Mouse (Mus musculus): ENCODE data around the gene Apoc1. TPM values are rescaled to one million over a fixed set of nuclear protein-coding genes. Genes with fewer than 3 reads are reported as not detected.

Apoc1 gene
- polyA plus RNA-seq, 1 experiment from 2014 or later, result 10.8 TPM

DNA sequence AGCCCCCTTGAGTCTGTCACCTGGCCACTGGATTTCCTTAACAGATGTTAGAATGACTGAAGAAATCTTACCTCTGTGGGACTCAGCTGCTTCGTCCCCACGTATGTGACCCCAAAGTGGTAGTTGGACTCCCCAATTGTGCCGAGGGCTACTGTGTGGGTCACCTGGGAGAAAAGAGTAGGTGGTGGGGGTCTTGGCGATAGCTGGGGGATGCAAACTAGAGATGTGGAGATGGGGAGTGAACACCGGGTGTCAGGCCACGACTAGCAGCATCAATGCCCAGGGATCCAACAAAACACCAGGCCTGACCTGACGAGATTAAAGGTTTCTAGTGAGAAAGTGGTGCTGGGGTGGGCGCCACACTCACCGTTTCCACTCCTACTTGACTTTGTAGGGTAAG is 21.1 kb upstream of the Apoc1 start:
- no peak overlapping the region for H3K4me2 ChIP-seq
- H3K27me3 ChIP-seq (ENCODE audit: control insufficient read depth, insufficient read depth, low read length), result no peaks in the 10 kb centered on the region
- no peak overlapping the region for H3K27ac ChIP-seq (ENCODE audit: low read depth, low read length)
- no peak overlapping the region for H3K9ac ChIP-seq (ENCODE audit: low read depth, low read length)
- ATAC-seq (replicated peaks; ENCODE audit: insufficient number of reproducible peaks, low FRiP score, low TSS enrichment), result no peak
- no peaks in the 10 kb centered on the region for H3K9me3 ChIP-seq (replicated peaks; ENCODE audit: control insufficient read depth, low read length)
- no peak overlapping the region for H3K4me3 ChIP-seq (ENCODE audit: low read depth, low read length)
- peaks cover 13% of the 10 kb centered on the region for H3K4me1 ChIP-seq (ENCODE audit: control insufficient read depth, insufficient read depth, low read length)
- H3K36me3 ChIP-seq (ENCODE audit: control insufficient read depth, insufficient read depth, low read length), result peaks cover 23% of the 10 kb centered on the region
- 82% methylated on average over 9 of the region's 9 CpGs for WGBS (ENCODE audit: insufficient replicate concordance)

DNA sequence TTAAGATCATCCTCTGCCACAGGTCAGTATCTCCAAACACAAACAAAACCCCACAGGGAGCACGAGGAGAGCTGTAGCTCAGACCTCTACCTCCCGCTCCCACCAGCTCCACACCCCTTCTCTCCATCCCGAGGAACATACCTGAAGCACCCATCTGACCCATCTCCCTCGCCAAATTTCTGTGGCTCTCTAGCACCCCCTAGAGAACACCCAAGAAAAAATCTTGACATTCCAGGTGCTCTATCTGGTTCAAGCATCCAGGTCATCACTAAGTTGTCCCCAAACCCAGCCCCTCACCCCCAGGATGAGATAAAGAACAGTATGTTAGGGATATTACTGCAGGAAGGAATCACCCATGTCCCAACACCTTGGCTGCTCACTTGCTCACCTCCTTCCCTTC is 20.7 kb upstream of the Apoc1 start:
- Histone ChIP-seq H3K4me3 (ENCODE audit: low read depth, low read length) (no peak overlapping the region), H3K27ac (ENCODE audit: low read depth, low read length) (no peak overlapping the region), H3K9ac (ENCODE audit: low read depth, low read length) (no peak overlapping the region), H3K4me1 (ENCODE audit: control insufficient read depth, insufficient read depth, low read length) (peaks cover 13% of the 10 kb centered on the region), H3K27me3 (ENCODE audit: control insufficient read depth, insufficient read depth, low read length) (no peaks in the 10 kb centered on the region), H3K4me2 (no peak overlapping the region), H3K9me3 (replicated peaks; ENCODE audit: control insufficient read depth, low read length) (no peaks in the 10 kb centered on the region), H3K36me3 (ENCODE audit: control insufficient read depth, insufficient read depth, low read length) (peaks cover 23% of the 10 kb centered on the region)
- WGBS (ENCODE audit: insufficient replicate concordance), result 50% methylated on average over 4 of the region's 4 CpGs
- ATAC-seq (replicated peaks; ENCODE audit: insufficient number of reproducible peaks, low FRiP score, low TSS enrichment), result no peak

DNA sequence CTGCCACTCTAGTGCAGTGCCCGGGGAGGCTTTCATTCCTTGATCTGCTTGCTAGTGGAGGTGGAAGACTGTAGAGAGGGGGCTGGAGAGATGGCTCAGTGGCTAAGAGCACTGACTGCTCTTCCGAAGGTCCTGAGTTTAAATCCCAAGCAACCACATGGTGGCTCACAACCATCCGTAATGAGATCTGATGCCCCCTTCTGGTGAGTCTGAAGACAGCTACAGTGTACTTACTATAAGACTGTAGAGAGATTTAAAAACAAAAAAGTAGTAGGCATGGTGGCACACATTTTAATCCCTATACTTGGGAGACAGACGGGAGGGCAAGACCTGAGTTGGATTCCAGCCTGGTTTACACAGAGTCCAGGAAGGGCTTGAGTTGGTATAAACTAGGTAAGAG is 20.0 kb upstream of the Apoc1 start:
- peaks cover 23% of the 10 kb centered on the region for H3K36me3 ChIP-seq (ENCODE audit: control insufficient read depth, insufficient read depth, low read length)
- WGBS (ENCODE audit: insufficient replicate concordance), result 84% methylated on average over 4 of the region's 4 CpGs
- no peaks in the 10 kb centered on the region for H3K9me3 ChIP-seq (replicated peaks; ENCODE audit: control insufficient read depth, low read length)

DNA sequence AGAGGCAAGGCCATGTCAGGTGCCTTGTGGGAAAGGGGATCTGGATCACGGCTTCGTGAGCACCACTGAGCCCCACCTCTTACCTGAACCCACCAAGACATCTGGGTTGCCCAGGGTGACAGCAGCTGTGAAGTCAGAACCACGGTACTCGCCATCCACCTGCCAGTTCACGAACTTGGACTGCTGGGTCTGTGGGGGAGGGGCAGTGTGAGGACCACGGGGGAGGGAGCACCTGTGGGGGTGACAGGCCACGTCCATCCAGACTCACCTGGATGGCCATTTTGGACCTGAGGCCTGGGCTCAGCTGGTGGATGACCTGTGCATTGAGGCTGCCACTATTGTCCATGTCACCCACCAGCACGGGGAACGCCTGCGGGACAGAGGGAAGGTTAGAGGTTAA is 18.2 kb upstream of the Apoc1 start:
- Histone ChIP-seq H3K4me2 (no peak overlapping the region), H3K9ac (ENCODE audit: low read depth, low read length) (no peak overlapping the region)
- no peak for ATAC-seq (replicated peaks; ENCODE audit: insufficient number of reproducible peaks, low FRiP score, low TSS enrichment)

More for the DNA sequence above, 20.0 kb upstream of the Apoc1 start:
- Histone ChIP-seq H3K4me3 (ENCODE audit: low read depth, low read length) (no peak overlapping the region), H3K27ac (ENCODE audit: low read depth, low read length) (no peak overlapping the region), H3K27me3 (ENCODE audit: control insufficient read depth, insufficient read depth, low read length) (no peaks in the 10 kb centered on the region), H3K9ac (ENCODE audit: low read depth, low read length) (no peak overlapping the region), H3K4me1 (ENCODE audit: control insufficient read depth, insufficient read depth, low read length) (peaks cover 13% of the 10 kb centered on the region), H3K4me2 (no peak overlapping the region)
- no peak for ATAC-seq (replicated peaks; ENCODE audit: insufficient number of reproducible peaks, low FRiP score, low TSS enrichment)

DNA sequence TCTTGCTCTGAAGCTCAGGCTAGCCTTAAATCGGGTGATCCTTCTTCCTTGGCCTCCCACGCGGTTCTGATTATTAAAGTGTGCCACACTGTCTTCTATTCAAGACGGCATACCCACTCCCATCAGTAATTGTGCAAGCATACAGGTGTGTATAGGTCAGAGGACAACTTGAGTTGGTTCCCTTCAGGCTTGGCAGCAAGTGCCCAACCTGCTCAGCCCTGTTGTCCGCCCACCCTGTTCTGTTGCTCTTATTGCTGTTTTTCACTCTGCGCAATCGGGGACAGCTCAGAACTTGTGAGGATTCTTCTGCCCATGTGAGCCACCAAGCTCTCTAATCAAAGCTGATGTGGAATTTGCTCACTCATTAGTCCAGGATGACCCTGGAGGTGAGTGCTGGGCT is 12.8 kb upstream of the Apoc1 start:
- 90% methylated on average over 7 of the region's 7 CpGs for WGBS (ENCODE audit: insufficient replicate concordance)
- Histone ChIP-seq H3K4me3 (ENCODE audit: low read depth, low read length) (no peak overlapping the region), H3K36me3 (ENCODE audit: control insufficient read depth, insufficient read depth, low read length) (peaks cover 14% of the 10 kb centered on the region; the same call in 1 of the 2 replicates)

More for the DNA sequence above, 18.2 kb upstream of the Apoc1 start:
- peaks cover 7% of the 10 kb centered on the region for H3K4me1 ChIP-seq (ENCODE audit: control insufficient read depth, insufficient read depth, low read length)
- no peaks in the 10 kb centered on the region for H3K27me3 ChIP-seq (ENCODE audit: control insufficient read depth, insufficient read depth, low read length)
- peaks cover 26% of the 10 kb centered on the region for H3K36me3 ChIP-seq (ENCODE audit: control insufficient read depth, insufficient read depth, low read length)
- no peak overlapping the region for H3K27ac ChIP-seq (ENCODE audit: low read depth, low read length)
- 88% methylated on average over 10 of the region's 10 CpGs for WGBS (ENCODE audit: insufficient replicate concordance)
- H3K4me3 ChIP-seq (ENCODE audit: low read depth, low read length), result no peak overlapping the region
- H3K9me3 ChIP-seq (replicated peaks; ENCODE audit: control insufficient read depth, low read length), result no peaks in the 10 kb centered on the region

DNA sequence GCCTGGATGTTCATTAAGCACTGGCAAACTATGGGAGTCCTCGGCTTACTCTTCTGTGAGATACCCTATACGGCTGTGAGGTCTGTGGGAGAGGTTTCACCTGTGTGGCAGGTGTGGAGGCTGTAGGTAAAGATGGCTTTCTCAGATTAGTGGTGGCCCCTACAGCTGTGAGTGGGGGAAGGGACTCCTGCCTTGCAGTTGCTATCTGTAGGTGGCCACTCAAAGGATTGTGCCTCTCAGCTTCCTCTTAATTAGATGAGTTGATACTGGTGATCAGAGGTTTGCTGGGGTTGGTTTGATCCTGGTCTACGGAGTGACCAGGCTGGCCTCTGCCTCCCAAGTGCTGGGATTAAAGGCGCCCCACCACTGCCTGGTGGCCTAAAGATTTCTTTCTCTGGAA is 12.0 kb upstream of the Apoc1 start:
- Histone ChIP-seq H3K9me3 (replicated peaks; ENCODE audit: control insufficient read depth, low read length) (no peaks in the 10 kb centered on the region), H3K9ac (ENCODE audit: low read depth, low read length) (no peak overlapping the region), H3K36me3 (ENCODE audit: control insufficient read depth, insufficient read depth, low read length) (peaks cover 14% of the 10 kb centered on the region; the same call in 1 of the 2 replicates), H3K27me3 (ENCODE audit: control insufficient read depth, insufficient read depth, low read length) (no peaks in the 10 kb centered on the region), H3K4me3 (ENCODE audit: low read depth, low read length) (no peak overlapping the region), H3K27ac (ENCODE audit: low read depth, low read length) (no peak overlapping the region), H3K4me2 (no peak overlapping the region), H3K4me1 (ENCODE audit: control insufficient read depth, insufficient read depth, low read length) (peaks cover 14% of the 10 kb centered on the region)
- ATAC-seq (replicated peaks; ENCODE audit: insufficient number of reproducible peaks, low FRiP score, low TSS enrichment), result no peak
- WGBS (ENCODE audit: insufficient replicate concordance), result 90% methylated on average over 4 of the region's 4 CpGs

More for the DNA sequence above, 12.8 kb upstream of the Apoc1 start:
- no peak overlapping the region for H3K27ac ChIP-seq (ENCODE audit: low read depth, low read length)
- no peak for ATAC-seq (replicated peaks; ENCODE audit: insufficient number of reproducible peaks, low FRiP score, low TSS enrichment)
- H3K9me3 ChIP-seq (replicated peaks; ENCODE audit: control insufficient read depth, low read length), result no peaks in the 10 kb centered on the region
- H3K27me3 ChIP-seq (ENCODE audit: control insufficient read depth, insufficient read depth, low read length), result no peaks in the 10 kb centered on the region
- H3K4me1 ChIP-seq (ENCODE audit: control insufficient read depth, insufficient read depth, low read length), result peaks cover 13% of the 10 kb centered on the region
- H3K4me2 ChIP-seq, result no peak overlapping the region
- no peak overlapping the region for H3K9ac ChIP-seq (ENCODE audit: low read depth, low read length)

DNA sequence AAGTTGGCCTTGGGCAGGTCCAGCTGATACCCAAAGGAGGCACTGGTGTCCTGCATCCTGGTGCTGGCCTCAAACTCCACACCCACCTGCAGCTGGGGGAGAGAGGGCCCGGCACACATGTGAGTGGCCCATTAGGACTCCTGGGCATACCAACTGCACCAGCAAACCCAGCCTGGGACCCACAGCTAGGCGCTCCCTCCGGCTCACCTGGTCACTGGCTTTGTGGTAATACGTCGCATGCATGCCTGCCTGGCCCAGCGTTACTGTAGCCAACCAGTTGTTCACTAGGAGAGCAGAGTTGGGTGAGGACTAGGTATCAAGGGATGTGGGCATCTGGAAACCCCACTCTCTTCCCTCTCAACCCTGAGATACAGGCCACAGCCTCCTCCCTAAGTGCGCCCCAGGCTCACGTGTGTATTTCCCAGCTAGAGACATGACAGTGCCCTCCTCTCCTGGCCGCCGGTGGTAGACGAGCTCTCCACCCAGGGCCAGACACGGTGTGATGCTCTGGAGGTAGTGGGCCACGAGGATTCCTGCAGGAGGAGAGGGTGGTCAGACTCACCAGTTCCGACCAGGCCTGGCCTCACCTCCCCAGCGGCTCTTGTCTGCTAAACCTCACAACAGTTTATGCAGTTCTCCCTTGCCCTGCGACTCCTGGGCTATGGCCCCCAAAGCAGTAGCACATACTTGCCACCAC is 10.5 kb upstream of the Apoc1 start:
- Histone ChIP-seq H3K9ac (ENCODE audit: low read depth, low read length) (no peak overlapping the region), H3K4me1 (ENCODE audit: control insufficient read depth, insufficient read depth, low read length) (peaks cover 19% of the 10 kb centered on the region), H3K9me3 (replicated peaks; ENCODE audit: control insufficient read depth, low read length) (no peaks in the 10 kb centered on the region), H3K4me3 (ENCODE audit: low read depth, low read length) (no peak overlapping the region), H3K36me3 (ENCODE audit: control insufficient read depth, insufficient read depth, low read length) (peaks cover 10% of the 10 kb centered on the region; the same call in 1 of the 2 replicates), H3K4me2 (no peak overlapping the region), H3K27ac (ENCODE audit: low read depth, low read length) (no peak overlapping the region), H3K27me3 (ENCODE audit: control insufficient read depth, insufficient read depth, low read length) (no peaks in the 10 kb centered on the region)
- WGBS (ENCODE audit: insufficient replicate concordance), result 92% methylated on average over 16 of the region's 16 CpGs
- no peak for ATAC-seq (replicated peaks; ENCODE audit: insufficient number of reproducible peaks, low FRiP score, low TSS enrichment)

DNA sequence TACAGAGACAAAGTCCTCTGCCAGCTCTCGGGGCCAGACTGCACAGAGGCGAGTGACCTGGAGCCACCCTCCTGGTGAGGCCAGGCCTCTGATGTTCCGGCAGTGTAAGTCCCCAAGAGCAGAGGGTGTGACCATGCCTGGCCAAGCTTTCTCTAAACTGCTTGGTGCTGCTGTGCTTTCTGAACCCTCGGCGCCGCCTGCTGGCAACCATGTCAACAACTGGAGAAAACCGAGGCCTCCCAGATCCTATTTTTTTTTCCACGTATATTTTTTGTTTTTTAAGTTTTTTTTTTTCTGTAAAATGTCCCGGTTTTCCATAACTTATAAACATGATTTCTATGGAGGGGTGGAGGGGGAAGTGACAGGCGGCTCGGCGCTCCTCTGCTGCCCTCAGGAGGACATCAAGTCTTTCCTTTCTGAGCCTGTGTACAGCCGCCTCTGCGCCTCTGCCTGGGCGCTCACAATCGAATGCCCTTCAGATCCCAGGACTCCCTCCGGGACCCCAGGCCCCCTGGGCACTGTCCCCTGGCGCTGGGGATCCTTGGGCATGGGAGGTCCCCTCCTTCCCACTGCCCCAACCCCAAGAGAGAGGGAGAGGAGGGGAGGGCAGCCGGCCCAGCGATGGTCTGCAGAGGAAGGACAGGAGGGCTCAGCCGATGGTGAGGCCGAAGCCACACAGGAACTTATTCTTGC is 8.8 kb upstream of the Apoc1 start:
- no peaks in the 10 kb centered on the region for H3K9me3 ChIP-seq (replicated peaks; ENCODE audit: control insufficient read depth, low read length)
- ATAC-seq (replicated peaks; ENCODE audit: insufficient number of reproducible peaks, low FRiP score, low TSS enrichment), result peak; percentile 70
- peaks cover 23% of the 10 kb centered on the region for H3K4me1 ChIP-seq (ENCODE audit: control insufficient read depth, insufficient read depth, low read length)
- H3K4me2 ChIP-seq, result peak overlapping the region; percentile 35
- H3K4me3 ChIP-seq (ENCODE audit: low read depth, low read length), result 0 out of 2 replicates have a peak overlapping the region, but pooled peaks have one; percentile 8
- H3K27me3 ChIP-seq (ENCODE audit: control insufficient read depth, insufficient read depth, low read length), result no peaks in the 10 kb centered on the region
- peak overlapping the region; percentile 43; the same call in 1 of the 2 replicates for H3K9ac ChIP-seq (ENCODE audit: low read depth, low read length)
- WGBS (ENCODE audit: insufficient replicate concordance), result 22% methylated on average over 22 of the region's 22 CpGs
- peaks cover 15% of the 10 kb centered on the region for H3K36me3 ChIP-seq (ENCODE audit: control insufficient read depth, insufficient read depth, low read length)
- peak overlapping the region; percentile 64 for H3K27ac ChIP-seq (ENCODE audit: low read depth, low read length)

All from heart, embryonic 11.5 days (tissue).